Mouse (Mus musculus): ENCODE data around the gene Tmem184b.

The Tmem184b gene

DNA sequence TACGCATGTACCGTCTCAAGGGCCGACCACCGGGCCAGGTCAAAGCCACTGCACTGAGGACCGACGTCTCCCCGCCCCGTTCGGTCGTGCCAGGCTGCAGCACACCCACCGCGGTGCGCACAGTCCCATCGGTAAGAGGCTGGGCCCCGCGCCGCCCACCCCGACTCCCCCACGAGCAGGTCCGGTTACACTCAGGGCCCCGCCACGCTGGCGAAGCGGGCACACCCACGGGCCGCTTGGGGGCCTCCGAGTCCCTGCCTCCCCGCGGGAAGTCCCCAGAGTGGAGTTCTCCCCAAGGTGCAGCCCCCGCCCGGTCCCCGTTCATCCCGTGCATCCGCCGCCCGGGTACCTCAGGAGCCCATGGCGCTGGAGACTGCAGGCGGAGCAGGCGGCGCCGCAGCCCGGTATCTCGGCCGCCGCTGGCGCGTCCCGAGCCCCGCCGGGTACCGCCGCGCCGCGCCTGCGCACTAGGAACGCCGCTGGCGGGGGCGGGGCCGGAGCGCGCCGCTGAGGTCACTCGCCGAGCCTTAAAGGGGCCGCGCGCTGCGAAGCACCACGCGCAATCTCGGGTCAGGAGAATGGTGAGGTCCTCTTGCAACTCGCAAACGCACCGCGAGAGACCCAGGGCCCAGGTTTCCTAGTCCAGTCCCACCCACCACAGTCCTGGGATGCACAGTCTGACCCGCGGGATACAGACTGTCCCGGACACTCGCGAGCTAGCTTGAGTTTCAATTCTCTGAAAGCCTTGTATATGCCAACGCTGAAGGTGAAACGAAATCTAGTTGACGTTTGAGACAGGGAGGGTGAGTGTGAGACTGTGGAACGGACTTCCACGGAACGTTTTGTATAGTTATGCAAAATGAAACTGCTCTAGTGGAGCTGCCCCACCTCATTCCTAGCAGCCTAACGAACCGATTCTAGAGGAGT is at the start of gene Tmem184b:
TSS of gene Tmem184b (minus strand) at position 734 of the 927 bp plus-strand sequence.
- DNase-seq, result peak; percentile 86 to 93

- no peak for DNase-seq
Observed at GRCm38 (mm10) chr15:79448041-79448440, 44.7 kb upstream of the Tmem184b start.

GRCm38 (mm10) chr15:79445786-79446654 is 42.7 kb upstream of the Tmem184b start:
- DNase-seq, result no peak

DNA sequence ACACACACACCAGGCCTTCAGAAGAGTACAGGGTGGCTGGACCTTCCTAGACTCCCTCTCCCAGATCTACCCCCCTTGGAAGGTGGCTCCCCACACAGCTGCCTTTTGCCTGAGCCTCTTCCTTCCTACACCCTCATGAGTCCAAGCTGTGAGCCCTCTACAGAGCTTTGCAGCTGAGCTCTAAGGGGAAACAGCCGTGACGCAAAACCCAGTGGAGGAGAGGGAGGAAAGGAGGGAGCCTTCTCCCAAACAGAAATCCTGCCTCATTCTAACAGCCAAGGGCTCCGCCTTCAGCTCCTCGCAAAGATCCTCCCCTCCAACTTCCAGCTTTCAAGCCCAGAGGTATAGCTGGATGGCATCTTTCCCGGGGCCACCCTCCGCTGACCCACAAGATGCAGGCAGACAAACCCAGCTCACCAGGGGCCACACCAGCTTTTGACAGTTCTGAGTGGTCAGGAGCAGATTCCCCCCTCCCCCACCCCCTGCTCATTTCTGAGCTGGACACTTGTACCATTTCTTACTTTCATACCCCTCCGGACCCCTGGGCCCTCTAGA is 40.6 kb upstream of the Tmem184b start:
- no peak for DNase-seq

DNA sequence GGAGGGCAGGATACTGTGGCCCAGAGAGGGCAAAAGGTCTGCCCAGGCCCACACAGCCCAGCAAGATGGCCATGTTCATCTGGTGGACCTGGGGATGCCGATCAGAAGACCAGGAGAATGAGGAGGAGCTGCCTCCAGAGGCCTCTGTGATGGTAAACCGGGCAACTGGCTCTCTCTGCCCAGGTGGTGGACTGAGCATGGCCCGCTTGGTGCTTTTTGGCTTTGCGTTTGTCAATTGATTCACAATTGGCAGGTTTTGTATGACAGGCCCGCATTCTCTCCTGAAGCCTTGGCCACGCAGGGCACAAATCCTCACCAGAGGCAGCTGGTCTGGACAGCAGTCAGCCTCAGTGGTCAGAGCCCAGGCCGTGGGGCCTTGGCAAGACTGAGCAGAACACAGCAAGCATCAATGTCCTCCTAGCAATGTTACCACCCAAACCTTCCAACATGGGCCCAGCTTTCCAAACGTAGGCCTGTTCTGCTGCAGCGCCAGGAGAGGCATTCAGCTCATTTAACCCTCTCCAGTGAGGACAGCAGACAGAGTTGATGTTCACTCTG is 39.7 kb upstream of the Tmem184b start:
- DNase-seq, result no peak

DNA sequence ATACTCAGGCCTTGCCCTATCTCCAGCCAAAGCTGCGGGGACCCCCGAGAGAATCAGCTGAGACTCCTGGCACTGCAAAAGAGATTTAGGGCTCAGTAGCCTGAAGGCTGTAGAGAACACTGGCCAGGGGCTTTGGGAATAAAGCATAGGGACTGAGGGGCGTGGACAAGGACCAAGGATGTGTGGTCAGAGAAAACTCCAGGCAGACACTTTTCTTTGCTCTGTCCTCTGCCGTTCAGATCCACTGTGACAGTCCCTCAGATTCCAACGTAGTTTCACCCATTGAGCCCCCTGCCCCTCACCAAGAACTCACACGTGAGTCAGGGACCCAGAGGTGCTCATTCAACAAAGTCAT is 38.9 kb upstream of the Tmem184b start:
- no peak for DNase-seq

- DNase-seq, result peak; percentile 84 to 93
Observed at GRCm38 (mm10) chr15:79441331-79442256, 38.2 kb upstream of the Tmem184b start.

DNA sequence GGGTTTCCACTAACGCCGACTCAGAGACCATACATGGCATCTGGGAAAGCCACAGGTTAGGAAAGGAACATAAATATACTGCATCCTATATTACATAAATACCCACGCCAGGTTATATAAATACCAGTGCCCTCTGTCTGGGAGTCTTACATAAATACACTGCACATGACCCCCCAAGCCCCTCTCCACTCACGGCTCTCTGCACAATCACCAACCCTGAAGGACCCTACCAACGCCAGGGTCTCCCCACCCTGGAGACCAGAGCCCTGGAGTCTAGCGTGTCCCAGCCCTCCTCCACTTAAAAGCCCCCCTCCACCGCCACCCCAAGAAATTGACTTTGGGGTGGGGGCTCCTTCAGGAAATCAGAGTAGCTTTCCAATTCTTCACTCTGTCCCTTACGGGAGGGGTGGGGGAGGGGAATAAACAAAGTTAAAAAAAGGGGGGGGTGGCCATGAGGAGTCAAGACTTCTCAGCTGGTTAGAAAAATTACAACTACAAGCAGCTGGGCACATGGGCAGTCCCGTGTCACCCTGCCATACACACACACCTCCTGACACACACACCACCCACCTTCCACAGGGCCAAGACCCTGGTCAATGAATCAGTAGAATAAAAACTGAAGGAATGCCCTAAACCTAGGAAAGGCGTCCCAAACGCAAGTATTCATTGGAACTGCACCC is 37.4 kb upstream of the Tmem184b start:
- DNase-seq, result no peak

- DNase-seq, result peak; percentile 53 to 71
Observed at GRCm38 (mm10) chr15:79440223-79440622, 36.9 kb upstream of the Tmem184b start.

- DNase-seq, result no peak
Observed at GRCm38 (mm10) chr15:79439386-79439785, 36.0 kb upstream of the Tmem184b start.

DNA sequence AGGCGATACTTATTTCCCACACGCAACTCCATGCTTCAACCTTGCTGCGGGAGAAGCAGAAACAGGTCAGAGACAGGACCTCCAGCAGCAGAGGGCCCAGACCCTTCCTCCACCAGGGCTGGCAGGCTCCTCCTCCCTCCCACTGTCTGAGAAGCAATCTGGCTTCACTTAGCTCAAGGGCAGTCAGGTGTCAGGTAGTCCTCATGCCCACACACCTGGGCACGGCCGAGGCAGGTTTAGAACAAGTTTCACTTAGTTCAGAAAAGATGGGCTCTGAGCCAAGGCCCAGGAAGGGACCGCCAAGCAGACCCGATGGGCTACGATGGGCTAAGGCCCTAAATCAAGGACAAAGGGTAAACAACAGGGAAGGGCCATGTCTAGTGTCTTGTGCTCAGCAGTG is 35.4 kb upstream of the Tmem184b start:
- DNase-seq, result no peak

DNA sequence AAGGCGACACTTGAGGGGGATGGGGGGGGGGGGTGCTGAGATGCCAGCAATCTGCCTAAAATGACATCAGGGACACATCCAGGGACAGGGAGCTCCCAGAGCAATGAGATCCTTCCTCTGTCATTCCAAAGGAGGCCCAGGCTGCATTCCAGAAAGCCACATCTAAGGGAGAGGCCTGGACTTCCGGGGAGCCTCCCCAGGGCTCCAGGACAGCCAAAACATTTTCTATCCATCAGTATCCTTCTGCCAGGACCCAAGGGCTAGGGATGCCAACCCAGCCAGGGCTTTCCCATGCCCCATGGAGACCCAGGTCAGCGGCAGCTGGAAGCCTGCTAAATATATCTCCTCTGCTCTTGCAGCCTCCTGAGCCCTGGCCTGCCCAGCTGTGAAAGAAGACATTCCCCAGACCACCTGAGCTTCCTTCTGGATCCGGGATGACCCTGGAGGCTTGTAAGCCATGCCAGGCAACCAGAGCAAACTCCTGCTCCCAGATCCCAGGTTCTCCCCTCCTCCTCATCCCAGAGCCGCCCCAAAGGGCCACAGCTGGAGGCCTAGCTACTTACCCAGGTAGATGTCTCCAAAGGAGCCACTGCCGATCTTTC is 34.9 kb upstream of the Tmem184b start:
- DNase-seq, result peak in 1 of 2 experiments; percentile 37

- DNase-seq, result no peak
Observed at GRCm38 (mm10) chr15:79437541-79438208, 34.3 kb upstream of the Tmem184b start.

- peak; percentile 60 to 72 for DNase-seq
Observed at GRCm38 (mm10) chr15:79436481-79436921, 33.1 kb upstream of the Tmem184b start.

GRCm38 (mm10) chr15:79435191-79435671 is 31.9 kb upstream of the Tmem184b start:
- peak; percentile 68 to 74 for DNase-seq

DNA sequence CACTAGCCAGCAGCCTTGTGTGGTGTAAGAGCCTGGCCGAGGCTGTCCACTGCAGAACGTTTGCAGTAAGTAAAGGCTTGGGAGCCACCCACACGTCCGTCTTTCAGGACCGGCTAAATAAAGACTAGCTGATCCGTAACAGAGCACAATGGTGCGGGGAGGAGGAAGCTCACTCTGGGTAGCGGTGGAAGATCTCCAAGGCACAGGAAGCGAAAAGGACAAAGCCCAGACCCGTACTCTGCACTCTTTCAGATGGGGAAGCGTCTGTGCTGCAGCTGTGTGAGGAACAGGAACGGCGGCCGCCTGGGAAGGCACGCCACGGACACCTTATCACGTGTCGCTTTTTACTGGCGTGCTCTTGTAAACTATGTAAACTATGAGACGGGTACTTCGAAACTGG is 29.5 kb upstream of the Tmem184b start:
- peak; percentile 26 to 53 for DNase-seq

DNA sequence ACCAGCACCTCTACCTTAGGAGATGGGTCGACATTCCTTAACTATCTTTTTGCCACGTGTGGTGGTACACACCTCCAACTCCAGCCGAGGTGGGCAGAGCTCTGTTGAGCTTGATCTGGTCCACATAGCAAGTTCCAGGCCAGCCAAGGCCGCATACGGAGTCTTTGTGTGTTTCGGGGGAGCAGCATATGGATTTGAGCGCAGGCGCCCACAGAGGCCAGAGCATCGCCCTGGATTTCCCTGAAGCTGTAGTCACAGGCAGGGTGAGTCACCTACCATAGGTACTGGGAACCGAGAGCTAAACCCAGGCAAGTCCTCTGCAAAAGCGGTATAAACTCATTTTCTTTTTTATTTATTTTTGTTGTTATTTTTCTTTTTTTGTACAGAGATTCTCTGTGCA is 29.0 kb upstream of the Tmem184b start:
- DNase-seq, result no peak

DNA sequence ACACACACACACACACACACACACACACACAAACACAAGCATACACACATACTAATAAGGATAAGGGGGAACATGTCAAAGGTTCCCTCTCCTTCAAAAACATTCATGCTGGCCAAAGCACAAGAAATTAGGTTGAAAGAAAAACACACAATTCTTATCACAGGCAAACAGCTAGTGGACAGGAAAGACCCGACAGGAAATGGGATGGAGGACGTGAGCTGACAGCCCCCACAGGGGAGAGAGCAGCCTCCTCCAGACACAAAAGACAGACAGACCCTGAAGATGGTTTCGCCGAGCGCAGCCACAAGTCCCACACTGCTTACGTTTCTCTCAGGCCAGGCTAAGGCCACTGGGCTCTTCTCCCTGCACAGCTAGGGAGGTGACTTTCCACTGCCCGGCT is 28.6 kb upstream of the Tmem184b start:
- no peak for DNase-seq

- no peak for DNase-seq
Observed at GRCm38 (mm10) chr15:79430461-79431000, 27.2 kb upstream of the Tmem184b start.

DNA sequence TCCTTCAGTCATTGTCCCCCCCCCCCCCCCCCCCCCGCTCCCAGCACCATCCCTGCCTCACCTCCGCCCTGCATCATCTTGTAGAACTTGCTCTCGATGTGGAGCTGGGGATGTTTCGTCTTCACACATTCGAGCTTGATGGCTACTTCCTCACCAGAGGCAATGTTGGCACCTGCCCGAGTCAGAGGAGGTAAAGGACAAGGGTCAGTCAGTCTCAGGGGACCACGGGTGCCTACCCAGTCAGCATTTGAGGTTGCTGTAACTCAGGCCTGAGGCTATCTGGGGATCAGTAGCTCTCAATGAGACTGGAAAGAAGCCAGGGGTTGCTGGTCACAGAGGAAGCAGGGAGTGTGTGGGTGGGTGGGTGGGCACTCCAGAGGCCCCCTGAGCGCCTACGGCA is 26.6 kb upstream of the Tmem184b start:
- DNase-seq, result peak; percentile 55 to 64
